Mouse (Mus musculus): ENCODE measurements around the gene Bcar3. TPM values are rescaled to one million over a fixed set of nuclear protein-coding genes. Genes with fewer than 3 reads are reported as not detected.
A peak's percentile ranks its signal among the peaks of the same experiment; 100 is the strongest.

The Bcar3 gene
- total and polyA plus RNA-seq, 3 experiments: 47.4 to 61.2 (median 52.0) TPM

DNA sequence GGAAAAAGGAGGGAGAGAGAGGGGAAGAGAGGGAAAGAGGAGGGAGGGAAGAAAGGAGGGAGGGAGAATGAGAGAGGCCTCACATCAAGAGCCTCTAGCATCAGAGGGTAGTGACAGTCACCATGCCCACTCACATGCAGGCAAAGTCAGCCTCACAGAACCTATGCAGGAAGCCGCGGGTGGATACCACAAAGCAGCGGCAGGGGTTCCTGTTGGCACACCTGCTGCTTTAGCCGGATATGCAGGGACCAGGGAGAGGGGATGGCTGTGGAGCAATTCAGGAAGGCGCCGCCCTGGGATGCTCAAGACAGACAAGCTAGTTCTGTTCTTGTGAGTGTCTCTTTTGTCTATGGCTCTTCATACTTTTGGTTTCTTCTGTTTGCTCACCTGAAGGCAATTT is 15.0 kb downstream of the Bcar3 start:
- Histone ChIP-seq H3K27me3 (replicated peaks) (no peaks in the 10 kb centered on the region), H3K4me1 (ENCODE audit: control insufficient read depth in 1 of 2, insufficient read depth in 2 of 2) (peaks cover 12 to 49% of the 10 kb centered on the region in 2 experiments; a peak in 3 of 4 replicates), H3K9ac (ENCODE audit: insufficient read depth, low read depth) (no peak overlapping the region), H3K27ac (ENCODE audit: insufficient read depth, low read depth) (no peak overlapping the region), H3K36me3 (replicated peaks in 1 of 2; ENCODE audit: control insufficient read depth in 1 of 2, insufficient read depth in 1 of 2, low read length in 1 of 2) (no peaks in the 10 kb centered on the region), H3K9me3 (replicated peaks; ENCODE audit: low read length) (no peaks in the 10 kb centered on the region), H3K4me2 (ENCODE audit: insufficient read depth, low read depth, poor library complexity, severe bottlenecking) (0 out of 2 replicates have a peak overlapping the region, but pooled peaks have one; percentile 38), H3K4me3 (replicated peaks in 1 of 3; ENCODE audit: low read depth in 2 of 3, low read length in 2 of 3, poor library complexity in 1 of 3) (no peak overlapping the region), H3K79me2 (replicated peaks; ENCODE audit: control insufficient read depth, extremely low read depth, insufficient read depth, poor library complexity, severe bottlenecking) (no peaks in the 10 kb centered on the region)
- DNase-seq (ENCODE audit: extremely low read depth): no peak
- dilution Hi-C loops (cut with MboI; ENCODE audit: extremely low pct_ligation_motif_present, extremely low pct_unique_long_range_greater_than_20kb, low sequenced_read_pairs): no loop called here
- TF ChIP-seq JUN (IDR thresholded peaks at IDR 0.05; ENCODE audit: insufficient read depth, low read depth, low read length) (no peak), MEF2A (IDR thresholded peaks at IDR 0.05; ENCODE audit: borderline replicate concordance, low read depth, low read length) (no peak), E2F4 (IDR thresholded peaks at IDR 0.05; ENCODE audit: insufficient replicate concordance, low read depth, low read length) (no peak), KAT2A (IDR thresholded peaks at IDR 0.05; ENCODE audit: insufficient replicate concordance, low read length) (no peak), MYC (IDR thresholded peaks at IDR 0.05; ENCODE audit: low read depth, low read length) (no peak), IRF4 (IDR thresholded peaks at IDR 0.05; ENCODE audit: low read depth, low read length) (no peak), PAX5 (IDR thresholded peaks at IDR 0.05; ENCODE audit: low read length) (no peak), JUND (conservative IDR thresholded peaks at IDR 0.05; ENCODE audit: low read depth, low read length) (no peak), TCF12 (IDR thresholded peaks at IDR 0.05; ENCODE audit: low read depth, low read length) (no peak), ZKSCAN1 (IDR thresholded peaks at IDR 0.05; ENCODE audit: borderline replicate concordance, low read depth, low read length) (no peak), EP300 (IDR thresholded peaks at IDR 0.05; ENCODE audit: low read length) (no peak), POLR2A (IDR thresholded peaks at IDR 0.05; ENCODE audit: low read depth, low read length) (no peak), USF2 (conservative IDR thresholded peaks at IDR 0.05; ENCODE audit: low read depth, low read length) (no peak), ELF1 (IDR thresholded peaks at IDR 0.05; ENCODE audit: low read depth, low read length) (no peak)
- in situ Hi-C loops (cut with MboI; ENCODE audit: low pct_ligation_motif_present, low pct_unique_long_range_greater_than_20kb, low sequenced_read_pairs): no loop called here

DNA sequence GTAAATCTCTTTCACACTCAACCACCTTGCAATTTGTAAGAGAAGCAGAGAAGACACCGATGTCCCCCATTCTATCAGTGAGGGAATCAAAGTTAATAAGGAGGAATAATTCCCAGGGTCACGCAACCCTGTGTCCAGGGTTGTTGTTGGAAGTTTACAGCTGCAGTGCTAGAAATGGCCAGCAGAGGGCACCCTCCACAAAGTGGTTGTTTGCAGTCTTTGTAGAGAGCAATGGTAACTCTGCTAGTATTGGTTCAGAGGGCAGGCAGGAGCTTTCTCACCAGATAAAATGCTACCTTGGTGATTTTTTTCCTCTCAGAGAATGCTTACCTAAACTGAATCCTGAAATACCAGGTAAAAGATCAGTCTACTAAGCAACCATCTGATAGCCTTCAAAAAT is 18.1 kb downstream of the Bcar3 start:
- in situ Hi-C loops (cut with MboI; ENCODE audit: low pct_ligation_motif_present, low pct_unique_long_range_greater_than_20kb, low sequenced_read_pairs): no loop called here
- Histone ChIP-seq H3K4me1 (ENCODE audit: control insufficient read depth in 1 of 2, insufficient read depth in 2 of 2) (peaks cover 8 to 35% of the 10 kb centered on the region in 2 experiments; a peak in 3 of 4 replicates), H3K27me3 (replicated peaks) (no peaks in the 10 kb centered on the region), H3K36me3 (replicated peaks in 1 of 2; ENCODE audit: control insufficient read depth in 1 of 2, insufficient read depth in 1 of 2, low read length in 1 of 2) (no peaks in the 10 kb centered on the region), H3K4me3 (replicated peaks in 1 of 3; ENCODE audit: low read depth in 2 of 3, low read length in 2 of 3, poor library complexity in 1 of 3) (no peak overlapping the region), H3K27ac (ENCODE audit: insufficient read depth, low read depth) (no peak overlapping the region), H3K79me2 (replicated peaks; ENCODE audit: control insufficient read depth, extremely low read depth, insufficient read depth, poor library complexity, severe bottlenecking) (no peaks in the 10 kb centered on the region), H3K9ac (ENCODE audit: insufficient read depth, low read depth) (no peak overlapping the region), H3K9me3 (replicated peaks; ENCODE audit: low read length) (no peaks in the 10 kb centered on the region), H3K4me2 (ENCODE audit: insufficient read depth, low read depth, poor library complexity, severe bottlenecking) (no peak overlapping the region)
- dilution Hi-C loops (cut with MboI; ENCODE audit: extremely low pct_ligation_motif_present, extremely low pct_unique_long_range_greater_than_20kb, low sequenced_read_pairs): no loop called here
- peak; percentile 80 for DNase-seq (ENCODE audit: extremely low read depth)
- TF ChIP-seq EP300 (IDR thresholded peaks at IDR 0.05; ENCODE audit: low read length) (no peak), CTCF (conservative IDR thresholded peaks at IDR 0.05 in 1 of 2, IDR thresholded peaks at IDR 0.05 in 1 of 2; ENCODE audit: low read depth in 2 of 2, low read length in 2 of 2) (peak; percentile 91 to 98), RCOR1 (conservative IDR thresholded peaks at IDR 0.05; ENCODE audit: low read depth, low read length) (0 out of 2 replicates have a peak, but pooled peaks have one; percentile 18), POLR2AphosphoS2 (IDR thresholded peaks at IDR 0.05; ENCODE audit: low read depth, low read length) (no peak), MEF2A (IDR thresholded peaks at IDR 0.05; ENCODE audit: borderline replicate concordance, low read depth, low read length) (no peak), SIN3A (IDR thresholded peaks at IDR 0.05; ENCODE audit: low read length) (no peak), JUN (IDR thresholded peaks at IDR 0.05; ENCODE audit: insufficient read depth, low read depth, low read length) (no peak; the same call in 1 of the 2 replicates), CHD2 (IDR thresholded peaks at IDR 0.05; ENCODE audit: low read length) (no peak), MAX (IDR thresholded peaks at IDR 0.05; ENCODE audit: low read length) (no peak), NELFE (IDR thresholded peaks at IDR 0.05; ENCODE audit: low read depth, low read length) (peak; percentile 53; the same call in 1 of the 2 replicates), USF2 (conservative IDR thresholded peaks at IDR 0.05; ENCODE audit: low read depth, low read length) (no peak), GABPA (IDR thresholded peaks at IDR 0.05; ENCODE audit: insufficient replicate concordance, low read depth, low read length) (no peak), ELF1 (IDR thresholded peaks at IDR 0.05; ENCODE audit: low read depth, low read length) (no peak), ZMIZ1 (IDR thresholded peaks at IDR 0.05; ENCODE audit: low read depth, low read length) (no peak), MXI1 (IDR thresholded peaks at IDR 0.05; ENCODE audit: low read depth, low read length) (no peak), KAT2A (IDR thresholded peaks at IDR 0.05; ENCODE audit: insufficient replicate concordance, low read length) (no peak), MAFK (IDR thresholded peaks at IDR 0.05; ENCODE audit: insufficient replicate concordance, low read length) (no peak), ETS1 (conservative IDR thresholded peaks at IDR 0.05; ENCODE audit: low read depth, low read length) (no peak), E2F4 (IDR thresholded peaks at IDR 0.05; ENCODE audit: insufficient replicate concordance, low read depth, low read length) (no peak), TCF12 (IDR thresholded peaks at IDR 0.05; ENCODE audit: low read depth, low read length) (no peak), BHLHE40 (IDR thresholded peaks at IDR 0.05; ENCODE audit: low read depth, low read length) (no peak), RAD21 (IDR thresholded peaks at IDR 0.05; ENCODE audit: low read depth, low read length) (peak; percentile 98), HCFC1 (IDR thresholded peaks at IDR 0.05; ENCODE audit: low read depth, low read length) (no peak), ZC3H11A (IDR thresholded peaks at IDR 0.05; ENCODE audit: low read depth, low read length) (peak; percentile 98), ZNF384 (IDR thresholded peaks at IDR 0.05; ENCODE audit: low read depth, low read length) (0 out of 2 replicates have a peak, but pooled peaks have one; percentile 29), NRF1 (IDR thresholded peaks at IDR 0.05; ENCODE audit: low read depth, low read length) (no peak), JUND (conservative IDR thresholded peaks at IDR 0.05; ENCODE audit: low read depth, low read length) (no peak)
